In the genomic region with DNA sequence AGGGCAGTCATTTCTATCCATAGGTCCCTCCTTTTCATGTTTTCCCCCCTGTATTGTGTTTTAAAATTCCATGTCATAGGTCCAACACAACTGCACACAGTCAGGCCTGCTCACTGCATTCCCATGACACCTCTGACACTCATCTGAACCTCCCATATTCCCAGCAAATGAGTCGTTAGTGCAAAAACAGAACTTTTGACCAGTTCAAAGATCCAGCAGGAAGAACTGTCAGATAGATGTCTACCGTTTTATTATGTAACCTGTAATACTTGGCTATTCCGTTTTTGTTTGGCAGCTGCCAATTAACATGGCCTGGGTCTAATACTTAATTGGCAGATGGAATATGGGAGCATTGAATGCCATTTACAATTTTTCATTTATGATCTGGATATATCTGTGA, we compare ENCODE assay signal across 29 mouse cellular contexts. TPM values are rescaled to one million over a fixed set of nuclear protein-coding genes. Genes with fewer than 3 reads are reported as not detected.
"Had no signal": no experiment of that assay in that cellular context is flagged by ENCODE, and none has a peak within 500 bp of the region (broad histone marks: within the 10 kb centered on the region; RNA-seq: fewer than 3 reads in every experiment).

No protein-coding gene starts in this region.

- H3K4me3 ChIP-seq: embryonic facial prominence, embryonic 10.5 days; embryonic facial prominence, embryonic 12.5 days; embryonic facial prominence, embryonic 13.5 days; embryonic facial prominence, embryonic 15.5 days; erythroblast, embryonic 14.5 days; forebrain, embryonic 10.5 days; forebrain, embryonic 12.5 days; forebrain, embryonic 13.5 days; forebrain, embryonic 15.5 days; gastrocnemius, adult 2 months had no signal

- H3K9me3 ChIP-seq: embryonic facial prominence, embryonic 12.5 days; embryonic facial prominence, embryonic 13.5 days; embryonic facial prominence, embryonic 15.5 days; forebrain, embryonic 12.5 days; forebrain, embryonic 13.5 days; forebrain, embryonic 15.5 days had no signal

- H3K4me1 ChIP-seq: embryonic facial prominence, embryonic 15.5 days; forebrain, embryonic 13.5 days; forebrain, embryonic 15.5 days had no signal

- H3K9ac ChIP-seq: embryonic facial prominence, embryonic 12.5 days; embryonic facial prominence, embryonic 13.5 days; embryonic facial prominence, embryonic 15.5 days; forebrain, embryonic 12.5 days; forebrain, embryonic 13.5 days; forebrain, embryonic 15.5 days; forebrain, postnatal 0 days had no signal

- H3K27me3 ChIP-seq: embryonic facial prominence, embryonic 12.5 days; embryonic facial prominence, embryonic 13.5 days; embryonic facial prominence, embryonic 15.5 days; forebrain, embryonic 12.5 days; forebrain, embryonic 13.5 days; forebrain, embryonic 15.5 days had no signal

- DNase-seq: cerebellum, adult 2 months; cerebellum, adult 8-10 months; cerebellum, adult 9-10 months; cerebellum, adult 9-11 months; cerebellum, postnatal 10 days; cerebellum, postnatal 14 days; cerebellum, postnatal 25 days; cerebellum, postnatal 36 days; embryo, embryonic 11 days; forebrain, postnatal 0 days; gastrocnemius, adult 2 months; gastrocnemius, postnatal 10 days; gastrocnemius, postnatal 14 days; gastrocnemius, postnatal 25 days; gastrocnemius, postnatal 36 days; heart, adult 11 months; heart, adult 18-20 months had no signal

- H3K4me2 ChIP-seq: embryonic facial prominence, embryonic 12.5 days; embryonic facial prominence, embryonic 13.5 days; embryonic facial prominence, embryonic 15.5 days; forebrain, embryonic 12.5 days; forebrain, embryonic 13.5 days; forebrain, embryonic 15.5 days had no signal

- H3K27ac ChIP-seq: embryonic facial prominence, embryonic 10.5 days; embryonic facial prominence, embryonic 12.5 days; embryonic facial prominence, embryonic 13.5 days; embryonic facial prominence, embryonic 15.5 days; forebrain, embryonic 12.5 days; forebrain, embryonic 13.5 days; forebrain, embryonic 15.5 days; gastrocnemius, adult 2 months had no signal

- ATAC-seq: forebrain, embryonic 13.5 days; forebrain, embryonic 14.5 days; forebrain, embryonic 15.5 days; forebrain, embryonic 16.5 days; forebrain, postnatal 0 days had no signal

- H3K36me3 ChIP-seq: embryonic facial prominence, embryonic 10.5 days; embryonic facial prominence, embryonic 12.5 days; embryonic facial prominence, embryonic 13.5 days; embryonic facial prominence, embryonic 15.5 days; forebrain, embryonic 10.5 days; forebrain, embryonic 12.5 days; forebrain, embryonic 15.5 days had no signal

RNA-seq across cellular contexts. Expression of a gene that starts 34.0 kb away (rescaled TPM):
- total RNA-seq: gastrocnemius, postnatal 36 days had no signal
- polyA plus RNA-seq: erythroblast, embryonic 14.5 days; forebrain, embryonic 10.5 days; forebrain, embryonic 11.5 days had no signal
